13 mouse cellular contexts compared by ENCODE assay signal in the genomic region with DNA sequence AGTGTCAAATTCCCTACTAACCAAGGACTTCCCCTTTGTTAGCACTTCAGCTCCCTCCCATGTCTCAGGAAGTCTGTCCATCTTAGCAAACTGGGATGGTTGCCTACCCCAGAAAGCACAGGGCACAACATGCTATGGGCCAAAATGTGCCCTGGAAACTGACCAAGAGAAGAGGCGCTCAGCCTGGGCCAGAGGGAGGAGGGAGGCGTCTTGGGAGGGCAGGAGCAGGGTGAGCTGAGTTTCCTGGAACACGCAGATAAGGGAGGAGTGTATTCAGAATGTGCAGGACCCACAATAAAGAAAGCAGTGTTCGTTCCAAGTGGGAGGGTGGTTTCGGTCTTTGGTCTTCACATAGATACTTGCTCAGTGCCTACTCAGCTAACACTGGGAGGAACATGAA. TPM values are rescaled to one million over a fixed set of nuclear protein-coding genes. Genes with fewer than 3 reads are reported as not detected.
DNase-seq lines count a peak whose midpoint lies in the region; ATAC-seq and TF ChIP-seq lines count a peak whose summit lies in the region.
"Had no signal": no experiment of that assay in that cellular context is flagged by ENCODE, and none has a peak within 500 bp of the region (broad histone marks: within the 10 kb centered on the region; RNA-seq: fewer than 3 reads in every experiment).

No protein-coding gene starts in this region.

- DNase-seq in gastrocnemius, adult 18-20 months (ENCODE audit: low spot score) = peak; percentile 87
- DNase-seq in gastrocnemius, postnatal 10 days = no peak
- no peak for DNase-seq in liver, embryonic 13.5 days
- no peak for DNase-seq in layer of hippocampus, adult 11-12 months (ENCODE audit: low spot score)
- no peak for DNase-seq in midbrain, embryonic 10.5 days (ENCODE audit: low spot score)
- DNase-seq in neural tube, embryonic 10.5 days (ENCODE audit: extremely low spot score, low spot score) = no peak
- DNase-seq: adrenal gland, adult 2 months; lung, embryonic 14.5 days had no signal

- peak overlapping the region; percentile 13; the same call in 1 of the 2 replicates for H3K27ac ChIP-seq in liver, embryonic 13.5 days
- no peak overlapping the region for H3K27ac ChIP-seq in midbrain, embryonic 10.5 days (replicated peaks)
- H3K27ac ChIP-seq: embryonic facial prominence, embryonic 12.5 days; neural tube, embryonic 12.5 days had no signal

- peak; percentile 61; the same call in 1 of the 2 replicates for ATAC-seq in erythroblast, adult 5-6 weeks (replicated peaks; ENCODE audit: low FRiP score, poor library complexity, severe bottlenecking)
- ATAC-seq in liver, embryonic 13.5 days (ENCODE audit: low read depth) = peak; percentile 69
- ATAC-seq: CD4-positive, CD25-positive, alpha-beta regulatory T cell, adult 4 months had no signal

- WGBS in liver, embryonic 13.5 days (ENCODE audit: insufficient replicate concordance) = 13% methylated on average over 5 of the region's 5 CpGs
- WGBS in midbrain, embryonic 10.5 days = 89% methylated on average over 5 of the region's 5 CpGs

- peaks cover 23% of the 10 kb centered on the region for H3K9me3 ChIP-seq in E14TG2a.4 (ENCODE audit: low read length)
- no peaks in the 10 kb centered on the region for H3K9me3 ChIP-seq in liver, embryonic 13.5 days (replicated peaks)
- no peaks in the 10 kb centered on the region for H3K9me3 ChIP-seq in midbrain, embryonic 10.5 days (replicated peaks)
- H3K9me3 ChIP-seq: embryonic facial prominence, embryonic 12.5 days; neural tube, embryonic 12.5 days had no signal

- TF ChIP-seq CTCF in E14TG2a.4 (conservative IDR thresholded peaks at IDR 0.05; ENCODE audit: low read length) = no peak

- peaks cover 91% of the 10 kb centered on the region for H3K36me3 ChIP-seq in E14TG2a.4 (ENCODE audit: insufficient read depth, low read length)
- peaks cover 57% of the 10 kb centered on the region for H3K36me3 ChIP-seq in liver, embryonic 13.5 days
- H3K36me3 ChIP-seq in midbrain, embryonic 10.5 days = peaks cover 85% of the 10 kb centered on the region

- peak overlapping the region; percentile 33; the same call in 1 of the 2 replicates for H3K9ac ChIP-seq in liver, embryonic 13.5 days
- H3K9ac ChIP-seq: embryonic facial prominence, embryonic 12.5 days; lung, embryonic 14.5 days; neural tube, embryonic 12.5 days had no signal

- no peaks in the 10 kb centered on the region for H3K27me3 ChIP-seq in E14TG2a.4 (ENCODE audit: insufficient read depth, low read length)
- H3K27me3 ChIP-seq in liver, embryonic 13.5 days = no peaks in the 10 kb centered on the region
- no peaks in the 10 kb centered on the region for H3K27me3 ChIP-seq in midbrain, embryonic 10.5 days (ENCODE audit: low read depth, poor library complexity, severe bottlenecking)
- H3K27me3 ChIP-seq: embryonic facial prominence, embryonic 12.5 days; neural tube, embryonic 12.5 days had no signal

- H3K4me1 ChIP-seq in E14TG2a.4 (replicated peaks; ENCODE audit: low read depth, low read length) = peaks cover 61% of the 10 kb centered on the region
- H3K4me1 ChIP-seq in liver, embryonic 13.5 days (replicated peaks) = peaks cover 40% of the 10 kb centered on the region
- H3K4me1 ChIP-seq in midbrain, embryonic 10.5 days = peaks cover 9% of the 10 kb centered on the region

- H3K4me3 ChIP-seq in E14TG2a.4 (replicated peaks; ENCODE audit: low read length) = peak overlapping the region; percentile 57; the same call in 1 of the 2 replicates
- H3K4me3 ChIP-seq in liver, embryonic 13.5 days (replicated peaks) = no peak overlapping the region
- H3K4me3 ChIP-seq in midbrain, embryonic 10.5 days = no peak overlapping the region
- H3K4me3 ChIP-seq: embryonic facial prominence, embryonic 12.5 days; neural tube, embryonic 12.5 days had no signal

- H3K4me2 ChIP-seq in liver, embryonic 13.5 days = peak overlapping the region; percentile 22
- H3K4me2 ChIP-seq: embryonic facial prominence, embryonic 12.5 days; lung, embryonic 14.5 days; neural tube, embryonic 12.5 days had no signal

RNA-seq across cellular contexts. Expression of a gene that starts 5.3 kb away (rescaled TPM):
- 10 to 100 TPM; 75.0 to 76.2 TPM for total RNA-seq in gastrocnemius, adult 18-20 months (2021)
- total RNA-seq in gastrocnemius, postnatal 10 days (2021) = 10 to 100 TPM; 87.2 to 96.9 TPM
- total RNA-seq in erythroblast, adult 5-6 weeks (2015; ENCODE audit: low replicate concordance) = 2.7 and 12.9 TPM in 2 replicates
- 2.8 and 5.9 TPM in 2 replicates for total RNA-seq in erythroblast, adult 5-6 weeks (2017; ENCODE audit: low replicate concordance)
- polyA plus RNA-seq in liver, embryonic 13.5 days (2015; fragmentation: Nextera tagmentation; extraction: Ambion mirVana) = 12.3 and 13.2 TPM in 2 replicates
- 64.7 and 74.4 TPM in 2 replicates for polyA plus RNA-seq in midbrain, embryonic 10.5 days (2016; fragmentation: Nextera tagmentation; extraction: Ambion mirVana)

RNA-seq across cellular contexts. Expression of a gene that starts 10.0 kb away (rescaled TPM):
- 1 to 10 TPM; 5.6 to 6.3 TPM for total RNA-seq in gastrocnemius, adult 18-20 months (2021)
- 1 to 10 TPM; 9.1 to 9.2 TPM for total RNA-seq in gastrocnemius, postnatal 10 days (2021)
- 0.19 and 0.42 TPM in 2 replicates for total RNA-seq in erythroblast, adult 5-6 weeks (2015; ENCODE audit: low replicate concordance)
- total RNA-seq in erythroblast, adult 5-6 weeks (2017; ENCODE audit: low replicate concordance) = 4.2 and 4.7 TPM in 2 replicates
- 7.6 and 8.2 TPM in 2 replicates for polyA plus RNA-seq in liver, embryonic 13.5 days (2015; fragmentation: Nextera tagmentation; extraction: Ambion mirVana)
- 16.8 and 19.4 TPM in 2 replicates for polyA plus RNA-seq in midbrain, embryonic 10.5 days (2016; fragmentation: Nextera tagmentation; extraction: Ambion mirVana)

RNA-seq across cellular contexts. Expression of a gene that starts 13.5 kb away (rescaled TPM):
- total RNA-seq in gastrocnemius, adult 18-20 months (2021) = 10 to 100 TPM; 41.8 to 43.1 TPM
- total RNA-seq in gastrocnemius, postnatal 10 days (2021) = 10 to 100 TPM; 52.5 to 56.3 TPM
- 25.4 and 27.0 TPM in 2 replicates for total RNA-seq in erythroblast, adult 5-6 weeks (2015; ENCODE audit: low replicate concordance)
- total RNA-seq in erythroblast, adult 5-6 weeks (2017; ENCODE audit: low replicate concordance) = 13.1 and 13.7 TPM in 2 replicates
- polyA plus RNA-seq in liver, embryonic 13.5 days (2015; fragmentation: Nextera tagmentation; extraction: Ambion mirVana) = 26.9 and 27.6 TPM in 2 replicates
- 52.4 and 58.9 TPM in 2 replicates for polyA plus RNA-seq in midbrain, embryonic 10.5 days (2016; fragmentation: Nextera tagmentation; extraction: Ambion mirVana)

RNA-seq across cellular contexts. Expression of a gene that starts 26.2 kb away (rescaled TPM):
- total RNA-seq in gastrocnemius, adult 18-20 months (2021) = 1,000 to 10,000 TPM; 1,174 to 1,300 TPM
- total RNA-seq in gastrocnemius, postnatal 10 days (2021) = 1,000 to 10,000 TPM in 1 of 2 experiments, 100 to 1,000 TPM in 1; 862 to 1,077 TPM
- 134 and 146 TPM in 2 replicates for total RNA-seq in erythroblast, adult 5-6 weeks (2015; ENCODE audit: low replicate concordance)
- 23.7 and 45.9 TPM in 2 replicates for total RNA-seq in erythroblast, adult 5-6 weeks (2017; ENCODE audit: low replicate concordance)
- polyA plus RNA-seq in liver, embryonic 13.5 days (2015; fragmentation: Nextera tagmentation; extraction: Ambion mirVana) = 412 and 430 TPM in 2 replicates
- 705 and 737 TPM in 2 replicates for polyA plus RNA-seq in midbrain, embryonic 10.5 days (2016; fragmentation: Nextera tagmentation; extraction: Ambion mirVana)

RNA-seq across cellular contexts. Expression of a gene that starts 42.0 kb away (rescaled TPM):
- 1 to 10 TPM; 3.3 to 3.8 TPM for total RNA-seq in gastrocnemius, adult 18-20 months (2021)
- total RNA-seq in gastrocnemius, postnatal 10 days (2021) = 10 to 100 TPM in 1 of 2 experiments, 1 to 10 TPM in 1; 7.6 to 12.2 TPM
- total RNA-seq in erythroblast, adult 5-6 weeks (2015; ENCODE audit: low replicate concordance) = 1.5 TPM in 1 of 2 replicates, not detected in the other
- 0.28 TPM in 1 of 2 replicates, not detected in the other for total RNA-seq in erythroblast, adult 5-6 weeks (2017; ENCODE audit: low replicate concordance)
- polyA plus RNA-seq in liver, embryonic 13.5 days (2015; fragmentation: Nextera tagmentation; extraction: Ambion mirVana) = 3.6 and 3.7 TPM in 2 replicates
- polyA plus RNA-seq in midbrain, embryonic 10.5 days (2016; fragmentation: Nextera tagmentation; extraction: Ambion mirVana) = 14.5 and 18.8 TPM in 2 replicates

Comparison
In these comparisons a context has a peak if more than half of its experiments do, and no peak if none do; other contexts are left out.
1. RNA of a gene that starts 5.3 kb away (total RNA-seq): 87.2 to 96.9 TPM in gastrocnemius, postnatal 10 days and 75.0 to 76.2 TPM in gastrocnemius, adult 18-20 months; 2.7 to 12.9 TPM in erythroblast, adult 5-6 weeks; every median in the first group is over 4 times any median in the second.